Mouse (Mus musculus) heart, embryonic 10.5 days (tissue): ENCODE measurements around the gene Camta1. TPM values are rescaled to one million over a fixed set of nuclear protein-coding genes. Genes with fewer than 3 reads are reported as not detected.

Source experiments
- DNase-seq: peaks from one replicate; pipeline ENCODE4 v3.0.0-alpha.2; 2017; ENCODE audit warnings: low spot score
- H3K27ac ChIP-seq: fragments of 300-500 bp; sonication (generic); 2 replicates; pipeline ENCODE4 v1.5.1; 2016; ENCODE audit warnings: mild to moderate bottlenecking
- H3K27me3 ChIP-seq: fragments of 300-500 bp; sonication (generic); 2 replicates; pipeline ENCODE4 v1.6.1; 2016; ENCODE audit warnings: mild to moderate bottlenecking; ENCODE audit not compliant: poor library complexity, insufficient read depth, severe bottlenecking
- H3K36me3 ChIP-seq: fragments of 300-500 bp; sonication (generic); 2 replicates; pipeline ENCODE4 v1.6.1; 2016; ENCODE audit warnings: mild to moderate bottlenecking, moderate library complexity
- H3K4me1 ChIP-seq: fragments of 300-500 bp; sonication (generic); 2 replicates; pipeline ENCODE4 v1.6.1; 2016; ENCODE audit warnings: mild to moderate bottlenecking
- H3K4me3 ChIP-seq: fragments of 300-500 bp; sonication (generic); 2 replicates; pipeline ENCODE4 v1.5.1; 2016; ENCODE audit warnings: mild to moderate bottlenecking, moderate library complexity
- H3K9me3 ChIP-seq: fragments of 300-500 bp; sonication (generic); 2 replicates; pipeline ENCODE4 v1.6.1; 2016; ENCODE audit warnings: mild to moderate bottlenecking, moderate library complexity
- WGBS: fragments of 180-500 bp; shearing (Covaris S2); methylation state at CpG from one replicate; pipeline ENCODE4 v1.1.7; 2016; 5-methylcytosine and 5-hydroxymethylcytosine counted together
- polyA plus RNA-seq: library from polyadenylated mRNA; unstranded; fragments of >200 nt; fragmentation: Nextera tagmentation; extraction: Ambion mirVana; gene quantifications from 2 replicates; pipeline ENCODE4 v1.2.1, GENCODE M21; 2016

Gene Camta1
- polyA plus RNA-seq, 1 experiment from 2014 or later, result 115 TPM

DNA sequence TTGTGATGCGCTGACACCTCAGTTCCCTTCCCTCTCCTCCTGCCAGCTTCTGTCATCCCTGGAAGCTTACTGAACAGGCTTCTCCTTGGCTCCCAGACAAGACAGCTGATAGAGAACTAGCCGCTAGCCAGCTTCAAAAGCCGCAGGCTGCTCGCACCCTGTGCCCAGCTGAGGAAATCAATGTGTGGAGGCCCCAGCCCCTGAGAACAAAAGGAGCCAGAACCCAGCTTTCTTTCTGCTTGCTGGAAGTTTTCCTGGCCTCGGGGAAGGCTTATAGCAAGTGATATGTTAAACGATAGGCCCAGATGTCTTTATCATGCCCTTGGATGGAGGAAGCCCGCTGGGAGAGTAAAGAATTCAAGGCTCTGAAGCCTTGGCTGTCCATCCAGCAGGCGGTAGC is 411.7 kb downstream of the Camta1 start:
- WGBS, result 24% methylated on average over 8 of the region's 8 CpGs
- no peaks in the 10 kb centered on the region for H3K9me3 ChIP-seq
- H3K27ac ChIP-seq, result no peak overlapping the region
- H3K4me1 ChIP-seq, result peaks cover 14% of the 10 kb centered on the region; the same call in 1 of the 2 replicates
- DNase-seq, result no peak
- no peak overlapping the region for H3K4me3 ChIP-seq
- H3K36me3 ChIP-seq, result no peaks in the 10 kb centered on the region
- peaks cover 5% of the 10 kb centered on the region; the same call in 1 of the 2 replicates for H3K27me3 ChIP-seq

DNA sequence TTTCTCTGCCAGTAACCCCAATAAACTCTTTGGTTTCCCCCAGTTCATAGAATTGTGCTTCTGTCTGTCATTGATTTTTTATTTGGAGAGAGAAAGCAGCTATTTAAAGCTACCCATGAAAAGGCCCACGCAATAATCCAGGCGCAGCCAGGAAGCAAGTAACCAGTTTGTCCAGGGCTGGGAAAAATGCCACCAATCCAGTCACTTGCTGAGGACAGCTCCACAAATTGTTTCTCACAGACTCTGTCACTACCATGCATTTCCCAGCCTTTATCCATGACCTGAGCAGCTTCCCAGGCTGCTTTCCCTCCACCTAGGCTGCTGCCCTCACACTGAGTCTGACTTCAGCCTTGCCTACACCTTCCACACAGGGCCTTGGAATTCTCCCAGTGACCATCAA is 413.3 kb downstream of the Camta1 start:
- no peak overlapping the region for H3K4me3 ChIP-seq

DNA sequence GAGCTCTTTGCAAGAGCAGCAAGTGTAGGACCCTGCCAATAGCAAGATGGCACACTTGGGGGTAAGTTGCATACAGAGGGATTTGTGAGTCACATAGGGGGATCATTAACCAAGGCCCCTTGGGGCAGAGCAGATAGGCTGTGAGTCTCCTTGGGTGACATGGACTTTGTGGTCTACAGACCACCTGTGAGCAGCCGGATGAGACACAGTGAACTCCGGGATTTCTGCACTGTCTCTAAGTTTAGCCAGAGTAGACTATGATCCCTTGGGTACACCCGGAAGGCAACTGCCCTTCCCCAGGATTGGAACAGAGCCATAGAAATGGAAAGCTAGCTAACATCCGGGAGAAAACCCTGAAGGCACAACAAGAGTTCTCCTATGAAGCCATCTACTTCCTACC is 417.0 kb downstream of the Camta1 start:
- 90% methylated on average over 4 of the region's 4 CpGs for WGBS

More for the DNA sequence above, 413.3 kb downstream of the Camta1 start:
- Histone ChIP-seq H3K27ac (no peak overlapping the region), H3K4me1 (peaks cover 14% of the 10 kb centered on the region; the same call in 1 of the 2 replicates), H3K9me3 (no peaks in the 10 kb centered on the region), H3K27me3 (peaks cover 5% of the 10 kb centered on the region; the same call in 1 of the 2 replicates), H3K36me3 (no peaks in the 10 kb centered on the region)
- DNase-seq, result no peak
- WGBS, result 95% methylated on average over 2 of the region's 2 CpGs

DNA sequence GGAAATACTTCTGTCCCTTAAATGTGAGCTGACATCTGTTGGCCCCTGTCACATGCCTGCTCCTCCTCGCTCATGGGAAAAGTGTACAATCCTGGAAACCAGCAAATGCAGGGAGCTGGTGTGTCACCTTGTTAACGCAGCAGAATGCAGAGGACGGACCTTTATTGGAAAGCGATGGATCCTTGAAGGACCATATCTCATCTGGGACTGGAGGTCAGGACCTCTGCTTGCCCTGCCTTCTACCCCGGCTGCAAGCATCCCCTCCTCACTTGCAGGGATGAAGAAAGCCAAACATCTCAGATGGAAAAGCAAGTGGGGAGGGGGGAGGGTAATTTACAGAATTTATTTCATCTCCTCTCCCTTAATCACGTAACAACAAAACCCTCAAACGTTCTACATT is 423.1 kb downstream of the Camta1 start:
- Histone ChIP-seq H3K36me3 (no peaks in the 10 kb centered on the region), H3K4me1 (no peaks in the 10 kb centered on the region), H3K4me3 (no peak overlapping the region), H3K27ac (no peak overlapping the region), H3K27me3 (no peaks in the 10 kb centered on the region), H3K9me3 (peaks cover 2% of the 10 kb centered on the region; the same call in 1 of the 2 replicates)
- no peak for DNase-seq
- WGBS, result 60% methylated on average over 7 of the region's 7 CpGs

More for the DNA sequence above, 417.0 kb downstream of the Camta1 start:
- H3K27me3 ChIP-seq, result no peaks in the 10 kb centered on the region; the same call in 1 of the 2 replicates
- no peak overlapping the region for H3K4me3 ChIP-seq
- H3K27ac ChIP-seq, result no peak overlapping the region
- no peak for DNase-seq
- H3K4me1 ChIP-seq, result peaks cover 5% of the 10 kb centered on the region; the same call in 1 of the 2 replicates
- peaks cover 2% of the 10 kb centered on the region; the same call in 1 of the 2 replicates for H3K9me3 ChIP-seq
- no peaks in the 10 kb centered on the region for H3K36me3 ChIP-seq

DNA sequence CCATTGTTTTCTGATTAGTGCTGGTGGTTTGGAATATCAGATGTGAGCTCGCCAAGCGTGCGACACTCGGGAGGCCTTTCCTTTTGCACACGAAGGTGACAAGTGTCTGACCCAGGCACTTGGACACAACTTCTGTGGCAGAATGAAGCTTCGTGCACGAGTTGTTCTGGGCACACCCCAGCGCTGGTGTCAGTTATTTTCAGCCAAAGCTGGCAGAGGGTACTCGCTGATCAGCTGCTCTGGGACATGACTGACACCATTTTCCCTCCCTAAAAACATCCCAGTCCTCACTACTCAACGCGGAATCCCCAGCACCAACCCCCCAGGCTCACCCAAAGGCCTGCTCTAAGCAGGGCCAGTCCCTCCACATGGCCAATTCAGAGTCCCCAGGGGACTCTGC is 423.8 kb downstream of the Camta1 start:
- peaks cover 2% of the 10 kb centered on the region; the same call in 1 of the 2 replicates for H3K9me3 ChIP-seq
- H3K4me1 ChIP-seq, result no peaks in the 10 kb centered on the region
- DNase-seq, result no peak
- H3K36me3 ChIP-seq, result no peaks in the 10 kb centered on the region
- no peaks in the 10 kb centered on the region for H3K27me3 ChIP-seq
- no peak overlapping the region for H3K4me3 ChIP-seq
- no peak overlapping the region for H3K27ac ChIP-seq
- 74% methylated on average over 11 of the region's 11 CpGs for WGBS

DNA sequence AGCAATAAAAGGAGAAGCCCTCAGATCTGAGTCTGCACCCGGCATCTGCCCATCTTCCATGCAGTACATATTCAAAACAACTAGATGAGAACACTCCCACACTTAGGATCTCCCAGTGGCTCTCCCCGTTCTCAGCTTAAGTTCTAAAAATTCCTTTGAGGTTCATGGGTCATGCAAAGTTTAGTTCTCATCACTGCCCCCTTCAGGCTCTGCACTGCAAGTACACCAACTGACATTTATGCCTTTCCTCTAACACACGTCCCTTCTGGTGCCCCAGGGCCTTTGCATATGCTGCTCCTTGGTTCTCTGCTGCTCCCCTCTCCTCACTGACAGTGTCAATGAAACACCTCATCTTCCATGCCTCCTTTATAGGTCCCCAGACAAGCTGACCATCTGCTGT is 436.5 kb downstream of the Camta1 start:
- Histone ChIP-seq H3K27me3 (peaks cover 6% of the 10 kb centered on the region; the same call in 1 of the 2 replicates), H3K36me3 (no peaks in the 10 kb centered on the region), H3K4me1 (peaks cover 6% of the 10 kb centered on the region; the same call in 1 of the 2 replicates), H3K27ac (no peak overlapping the region), H3K4me3 (no peak overlapping the region), H3K9me3 (peaks cover 4% of the 10 kb centered on the region)
- 77% methylated on average over 3 of the region's 3 CpGs for WGBS
- no peak for DNase-seq

DNA sequence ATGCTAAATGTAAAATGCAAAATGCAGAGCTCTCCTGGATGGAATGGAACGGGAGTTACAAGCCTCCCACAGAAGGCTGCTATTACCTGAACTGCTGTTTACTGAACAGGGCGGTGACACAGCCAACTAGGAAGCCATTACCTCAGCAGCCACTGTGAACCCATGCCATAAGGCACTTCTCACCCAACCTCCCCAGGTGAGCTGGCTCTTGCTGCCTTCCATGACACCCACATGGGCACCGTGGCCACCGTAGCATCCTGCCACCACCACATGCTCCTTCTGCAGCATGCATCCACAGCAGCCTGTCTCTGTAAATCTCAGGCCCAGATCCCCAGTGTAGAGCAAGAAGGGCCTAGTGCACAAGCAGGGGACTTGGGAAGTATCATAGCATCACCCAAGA is 438.8 kb downstream of the Camta1 start:
- H3K4me3 ChIP-seq, result no peak overlapping the region
- peaks cover 6% of the 10 kb centered on the region; the same call in 1 of the 2 replicates for H3K27me3 ChIP-seq
- 78% methylated on average over 4 of the region's 4 CpGs for WGBS
- peaks cover 9% of the 10 kb centered on the region; the same call in 1 of the 2 replicates for H3K4me1 ChIP-seq
- H3K27ac ChIP-seq, result no peak overlapping the region
- H3K36me3 ChIP-seq, result no peaks in the 10 kb centered on the region
- no peak for DNase-seq
- H3K9me3 ChIP-seq, result peaks cover 4% of the 10 kb centered on the region

DNA sequence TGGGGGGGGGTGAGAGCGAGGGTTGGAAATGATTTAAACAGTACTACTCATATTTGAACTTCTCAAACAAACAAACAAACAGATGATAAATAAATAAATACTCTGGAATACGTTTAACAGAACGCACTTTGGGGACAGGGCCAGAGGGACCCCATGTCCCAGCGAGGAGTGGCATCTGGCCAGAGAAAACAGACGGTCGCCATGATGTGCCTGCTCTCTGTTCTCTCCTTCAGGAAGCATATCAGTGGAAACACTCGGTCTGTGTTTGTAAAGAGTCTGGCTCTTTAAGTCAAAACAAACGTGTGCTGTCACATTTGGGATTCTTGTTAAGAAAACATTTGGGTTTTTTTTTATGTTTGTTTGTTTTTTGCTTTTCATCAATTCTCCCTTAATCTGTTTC is 439.3 kb downstream of the Camta1 start:
- no peaks in the 10 kb centered on the region for H3K36me3 ChIP-seq
- H3K27ac ChIP-seq, result no peak overlapping the region
- DNase-seq, result no peak
- H3K4me3 ChIP-seq, result no peak overlapping the region
- H3K9me3 ChIP-seq, result peaks cover 4% of the 10 kb centered on the region
- peaks cover 6% of the 10 kb centered on the region; the same call in 1 of the 2 replicates for H3K27me3 ChIP-seq
- 46% methylated on average over 8 of the region's 8 CpGs for WGBS
- H3K4me1 ChIP-seq, result peaks cover 9% of the 10 kb centered on the region; the same call in 1 of the 2 replicates

DNA sequence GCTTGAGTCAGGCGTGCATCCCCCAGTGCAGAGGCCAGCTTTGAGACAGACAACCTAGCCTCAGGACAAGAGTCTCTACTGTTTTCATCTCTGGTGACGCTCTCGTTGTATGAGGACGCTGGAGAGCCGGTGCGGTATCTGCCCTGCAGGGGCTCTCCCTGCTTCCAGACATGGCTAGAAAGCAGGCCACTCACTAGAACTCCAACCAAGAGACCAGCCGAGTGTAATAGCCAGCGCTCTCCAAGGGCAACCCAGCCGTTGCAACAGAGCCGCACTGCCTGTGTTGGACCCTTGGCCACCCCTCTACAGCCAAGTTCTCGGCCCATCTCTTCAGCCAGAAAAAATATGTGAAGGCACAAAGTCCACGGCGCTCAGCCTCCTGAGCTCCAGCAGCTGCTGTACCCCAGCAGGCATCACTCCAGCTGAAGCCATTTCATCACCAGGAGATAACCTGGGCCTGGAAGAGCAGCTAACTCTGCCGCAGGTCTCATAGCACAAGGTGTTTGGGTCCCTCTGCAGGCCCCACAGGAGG is 443.3 kb downstream of the Camta1 start:
- no peaks in the 10 kb centered on the region for H3K36me3 ChIP-seq
- 66% methylated on average over 14 of the region's 14 CpGs for WGBS
- H3K4me3 ChIP-seq, result no peak overlapping the region
- H3K27ac ChIP-seq, result no peak overlapping the region
- no peaks in the 10 kb centered on the region for H3K9me3 ChIP-seq
- peaks cover 6% of the 10 kb centered on the region; the same call in 1 of the 2 replicates for H3K27me3 ChIP-seq
- peaks cover 9% of the 10 kb centered on the region; the same call in 1 of the 2 replicates for H3K4me1 ChIP-seq
- no peak for DNase-seq

DNA sequence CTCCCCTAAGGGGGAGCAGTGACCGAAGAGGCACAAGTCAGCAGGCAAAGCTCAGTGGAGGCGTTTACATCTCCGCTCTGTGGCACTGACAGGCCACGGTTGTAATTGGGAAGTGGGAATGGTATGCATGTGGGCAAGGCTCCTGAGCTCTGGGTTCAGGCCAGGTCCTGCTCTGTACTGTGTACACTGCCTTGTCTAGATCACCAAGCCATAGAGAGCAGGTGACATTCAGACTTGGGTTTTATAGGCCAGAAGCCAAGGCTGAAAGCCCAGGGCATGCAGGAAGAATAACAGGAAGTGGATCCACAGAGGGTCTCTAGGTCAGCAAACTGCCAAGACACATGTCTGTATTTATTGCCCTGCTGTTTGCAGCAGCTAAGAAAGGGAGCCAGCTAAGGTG is 445.9 kb downstream of the Camta1 start:
- Histone ChIP-seq H3K4me3 (no peak overlapping the region), H3K36me3 (no peaks in the 10 kb centered on the region), H3K4me1 (0 out of 2 replicates have a peak, but pooled peaks cover 11% of the 10 kb centered on the region), H3K27me3 (peaks cover 9% of the 10 kb centered on the region), H3K27ac (no peak overlapping the region), H3K9me3 (no peaks in the 10 kb centered on the region)
- WGBS, result 79% methylated on average over 4 of the region's 4 CpGs
- DNase-seq, result no peak

DNA sequence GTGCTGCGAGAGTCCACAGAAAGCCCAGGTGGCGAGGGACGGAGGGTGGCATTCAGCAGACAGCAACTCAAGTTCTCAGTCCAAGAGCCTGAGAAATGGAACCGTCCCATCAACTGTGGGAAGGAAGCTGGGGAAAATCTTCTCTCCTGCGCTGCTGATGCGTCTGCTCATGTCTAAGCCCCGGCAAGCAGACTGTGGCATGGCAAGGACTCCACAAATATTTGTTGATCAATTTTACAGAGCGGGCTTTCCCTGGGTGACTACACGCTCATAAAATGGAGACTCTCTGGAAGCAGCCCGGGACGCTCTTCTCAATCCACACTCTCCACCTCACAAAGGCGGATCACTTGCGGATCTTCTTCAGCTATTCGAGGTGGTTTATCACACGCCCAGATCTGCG is 446.3 kb downstream of the Camta1 start:
- Histone ChIP-seq H3K27ac (no peak overlapping the region), H3K9me3 (no peaks in the 10 kb centered on the region), H3K36me3 (no peaks in the 10 kb centered on the region), H3K4me1 (0 out of 2 replicates have a peak, but pooled peaks cover 7% of the 10 kb centered on the region), H3K27me3 (peaks cover 7% of the 10 kb centered on the region; the same call in 1 of the 2 replicates), H3K4me3 (no peak overlapping the region)
- 89% methylated on average over 16 of the region's 16 CpGs for WGBS
- DNase-seq, result no peak

DNA sequence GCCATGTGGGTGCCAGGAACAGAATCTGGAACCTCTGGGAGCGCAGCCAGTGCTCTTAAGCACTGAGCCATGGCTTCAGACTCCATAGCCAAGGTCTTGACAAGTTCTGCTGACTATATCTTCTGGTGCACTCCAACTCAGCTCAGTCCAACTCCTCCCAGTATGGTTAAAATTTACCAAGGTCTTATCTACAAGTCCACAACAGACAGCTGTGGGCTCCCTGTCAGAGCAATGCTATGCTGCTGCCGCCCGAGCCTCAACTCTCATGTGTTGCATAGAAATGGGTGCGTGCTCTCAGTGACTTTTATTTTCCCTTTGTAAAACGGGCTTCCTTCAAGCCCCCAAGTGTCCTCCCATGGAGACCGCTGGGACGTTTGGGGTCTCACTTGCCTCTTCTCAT is 446.7 kb downstream of the Camta1 start:
- Histone ChIP-seq H3K27me3 (peaks cover 7% of the 10 kb centered on the region; the same call in 1 of the 2 replicates), H3K4me1 (0 out of 2 replicates have a peak, but pooled peaks cover 3% of the 10 kb centered on the region), H3K27ac (no peak overlapping the region), H3K36me3 (no peaks in the 10 kb centered on the region), H3K4me3 (no peak overlapping the region), H3K9me3 (no peaks in the 10 kb centered on the region)
- WGBS, result 81% methylated on average over 7 of the region's 7 CpGs
- no peak for DNase-seq

DNA sequence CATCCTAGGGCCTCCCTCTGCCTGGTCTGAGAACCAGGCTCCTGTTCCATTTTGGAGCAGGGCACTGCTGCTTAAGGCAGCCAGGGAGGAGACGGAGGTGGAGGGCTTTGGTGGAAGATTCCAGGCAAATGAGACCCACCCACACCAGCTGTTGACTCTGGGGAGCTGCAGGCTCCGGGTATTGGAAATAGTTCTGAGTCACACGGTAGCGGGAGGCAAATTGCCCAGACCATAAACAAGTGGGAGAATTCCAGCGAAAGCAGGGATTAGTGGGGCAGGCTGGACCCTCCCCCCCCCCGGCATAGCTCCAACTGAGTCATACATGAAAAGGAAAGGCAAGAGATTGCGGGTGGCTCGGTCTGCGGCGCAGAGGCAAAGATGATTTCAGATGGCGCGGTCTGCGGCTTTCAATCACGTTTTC is 450.0 kb downstream of the Camta1 start:
- no peak for DNase-seq
- H3K27ac ChIP-seq, result no peak overlapping the region
- no peaks in the 10 kb centered on the region for H3K9me3 ChIP-seq
- no peaks in the 10 kb centered on the region for H3K36me3 ChIP-seq
- 0 out of 2 replicates have a peak, but pooled peaks cover 2% of the 10 kb centered on the region for H3K4me1 ChIP-seq
- no peak overlapping the region for H3K4me3 ChIP-seq
- 27% methylated on average over 14 of the region's 14 CpGs for WGBS
- peaks cover 7% of the 10 kb centered on the region; the same call in 1 of the 2 replicates for H3K27me3 ChIP-seq
